Mouse (Mus musculus): ENCODE data around the gene Atxn1. TPM values are rescaled to one million over a fixed set of nuclear protein-coding genes. Genes with fewer than 3 reads are reported as not detected.
A peak's percentile ranks its signal among the peaks of the same experiment; 100 is the strongest.

Gene Atxn1
- total and polyA plus RNA-seq, 3 experiments, result 7.5 to 30.1 (median 27.3) TPM

GRCm38 (mm10) chr13:45906438-45907166 lies 58.2 kb downstream of the Atxn1 start:
- WGBS, result 71% methylated on average over 10 of the region's 10 CpGs
- peaks cover 2% of the 10 kb centered on the region for H3K36me3 ChIP-seq (ENCODE audit: control insufficient read depth, insufficient read depth, low read length)
- intact Hi-C loops (cut with DNase I), result no loop called here
- no peaks in the 10 kb centered on the region for H3K27me3 ChIP-seq (ENCODE audit: control insufficient read depth, insufficient read depth, low read length)
- no peak overlapping the region for H3K9ac ChIP-seq (ENCODE audit: low read depth, low read length)
- no peak overlapping the region for H3K27ac ChIP-seq
- no peak for DNase-seq
- no peak overlapping the region for H3K4me3 ChIP-seq
- TF ChIP-seq POLR2A (IDR thresholded peaks at IDR 0.05; ENCODE audit: insufficient read depth, low read depth, low read length) (no peak), EP300 (IDR thresholded peaks at IDR 0.05; ENCODE audit: insufficient read depth, low read depth, low read length) (no peak), CTCF (IDR thresholded peaks at IDR 0.05) (no peak)
- H3K79me2 ChIP-seq (replicated peaks; ENCODE audit: control insufficient read depth, insufficient read depth, low read length), result no peaks in the 10 kb centered on the region
- H3K4me1 ChIP-seq (ENCODE audit: control insufficient read depth, insufficient read depth, low read length), result peaks cover 10% of the 10 kb centered on the region

GRCm38 (mm10) chr13:45904955-45905354 lies 59.9 kb downstream of the Atxn1 start:
- Histone ChIP-seq H3K9ac (ENCODE audit: low read depth, low read length) (no peak overlapping the region), H3K27ac (no peak overlapping the region), H3K27me3 (ENCODE audit: control insufficient read depth, insufficient read depth, low read length) (no peaks in the 10 kb centered on the region), H3K4me3 (no peak overlapping the region), H3K79me2 (replicated peaks; ENCODE audit: control insufficient read depth, insufficient read depth, low read length) (no peaks in the 10 kb centered on the region), H3K36me3 (ENCODE audit: control insufficient read depth, insufficient read depth, low read length) (peaks cover 2% of the 10 kb centered on the region), H3K4me1 (ENCODE audit: control insufficient read depth, insufficient read depth, low read length) (peaks cover 10% of the 10 kb centered on the region)
- intact Hi-C loops (cut with DNase I), result no loop called here
- 69% methylated on average over 4 of the region's 4 CpGs for WGBS
- no peak for DNase-seq
- TF ChIP-seq POLR2A (IDR thresholded peaks at IDR 0.05; ENCODE audit: insufficient read depth, low read depth, low read length), result no peak
- no peak for TF ChIP-seq EP300 (IDR thresholded peaks at IDR 0.05; ENCODE audit: insufficient read depth, low read depth, low read length)
- no peak for TF ChIP-seq CTCF (IDR thresholded peaks at IDR 0.05)

- Histone ChIP-seq H3K79me2 (replicated peaks; ENCODE audit: control insufficient read depth, insufficient read depth, low read length) (no peaks in the 10 kb centered on the region), H3K36me3 (ENCODE audit: control insufficient read depth, insufficient read depth, low read length) (peaks cover 2% of the 10 kb centered on the region), H3K27me3 (ENCODE audit: control insufficient read depth, insufficient read depth, low read length) (no peaks in the 10 kb centered on the region), H3K9ac (ENCODE audit: low read depth, low read length) (no peak overlapping the region), H3K4me1 (ENCODE audit: control insufficient read depth, insufficient read depth, low read length) (peaks cover 10% of the 10 kb centered on the region), H3K27ac (no peak overlapping the region), H3K4me3 (no peak overlapping the region)
- no peak for DNase-seq
- intact Hi-C loops (cut with DNase I), result no loop called here
- TF ChIP-seq EP300 (IDR thresholded peaks at IDR 0.05; ENCODE audit: insufficient read depth, low read depth, low read length), result no peak
- TF ChIP-seq POLR2A (IDR thresholded peaks at IDR 0.05; ENCODE audit: insufficient read depth, low read depth, low read length), result no peak
- no peak for TF ChIP-seq CTCF (IDR thresholded peaks at IDR 0.05)
- 74% methylated on average over 4 of the region's 4 CpGs for WGBS
These were observed 60.4 kb downstream of the Atxn1 start for GRCm38 (mm10) chr13:45904456-45904855.

GRCm38 (mm10) chr13:45903519-45904274 lies 61.1 kb downstream of the Atxn1 start:
- Histone ChIP-seq H3K79me2 (replicated peaks; ENCODE audit: control insufficient read depth, insufficient read depth, low read length) (no peaks in the 10 kb centered on the region), H3K27ac (no peak overlapping the region; the same call in 1 of the 2 replicates), H3K4me1 (ENCODE audit: control insufficient read depth, insufficient read depth, low read length) (peaks cover 10% of the 10 kb centered on the region), H3K36me3 (ENCODE audit: control insufficient read depth, insufficient read depth, low read length) (peaks cover 2% of the 10 kb centered on the region), H3K4me3 (no peak overlapping the region), H3K9ac (ENCODE audit: low read depth, low read length) (no peak overlapping the region), H3K27me3 (ENCODE audit: control insufficient read depth, insufficient read depth, low read length) (no peaks in the 10 kb centered on the region)
- 54% methylated on average over 12 of the region's 12 CpGs for WGBS
- DNase-seq, result peak; percentile 27 to 37
- no peak for TF ChIP-seq CTCF (IDR thresholded peaks at IDR 0.05)
- no peak for TF ChIP-seq POLR2A (IDR thresholded peaks at IDR 0.05; ENCODE audit: insufficient read depth, low read depth, low read length)
- no peak for TF ChIP-seq EP300 (IDR thresholded peaks at IDR 0.05; ENCODE audit: insufficient read depth, low read depth, low read length)
- intact Hi-C loops (cut with DNase I), result no loop called here

GRCm38 (mm10) chr13:45902457-45902856 lies 62.4 kb downstream of the Atxn1 start:
- no peak for TF ChIP-seq POLR2A (IDR thresholded peaks at IDR 0.05; ENCODE audit: insufficient read depth, low read depth, low read length)
- no peak for TF ChIP-seq EP300 (IDR thresholded peaks at IDR 0.05; ENCODE audit: insufficient read depth, low read depth, low read length)
- no peak for TF ChIP-seq CTCF (IDR thresholded peaks at IDR 0.05)
- WGBS, result 97% methylated on average over 5 of the region's 5 CpGs
- no peak overlapping the region for H3K27ac ChIP-seq

GRCm38 (mm10) chr13:45900776-45901175 lies 64.0 kb downstream of the Atxn1 start:
- Histone ChIP-seq H3K79me2 (replicated peaks; ENCODE audit: control insufficient read depth, insufficient read depth, low read length) (no peaks in the 10 kb centered on the region), H3K36me3 (ENCODE audit: control insufficient read depth, insufficient read depth, low read length) (no peaks in the 10 kb centered on the region; the same call in 1 of the 2 replicates), H3K27me3 (ENCODE audit: control insufficient read depth, insufficient read depth, low read length) (no peaks in the 10 kb centered on the region), H3K27ac (no peak overlapping the region), H3K9ac (ENCODE audit: low read depth, low read length) (no peak overlapping the region), H3K4me1 (ENCODE audit: control insufficient read depth, insufficient read depth, low read length) (peaks cover 2% of the 10 kb centered on the region), H3K4me3 (no peak overlapping the region)
- 86% methylated on average over 8 of the region's 8 CpGs for WGBS
- TF ChIP-seq CTCF (IDR thresholded peaks at IDR 0.05) (no peak), EP300 (IDR thresholded peaks at IDR 0.05; ENCODE audit: insufficient read depth, low read depth, low read length) (no peak), POLR2A (IDR thresholded peaks at IDR 0.05; ENCODE audit: insufficient read depth, low read depth, low read length) (no peak)
- DNase-seq, result no peak
- intact Hi-C loops (cut with DNase I), result no loop called here

More at GRCm38 (mm10) chr13:45902457-45902856, 62.4 kb downstream of the Atxn1 start:
- Histone ChIP-seq H3K9ac (ENCODE audit: low read depth, low read length) (no peak overlapping the region), H3K79me2 (replicated peaks; ENCODE audit: control insufficient read depth, insufficient read depth, low read length) (no peaks in the 10 kb centered on the region), H3K27me3 (ENCODE audit: control insufficient read depth, insufficient read depth, low read length) (no peaks in the 10 kb centered on the region), H3K4me3 (no peak overlapping the region), H3K36me3 (ENCODE audit: control insufficient read depth, insufficient read depth, low read length) (peaks cover under 1% of the 10 kb centered on the region), H3K4me1 (ENCODE audit: control insufficient read depth, insufficient read depth, low read length) (peaks cover 8% of the 10 kb centered on the region)
- intact Hi-C loops (cut with DNase I), result no loop called here
- no peak for DNase-seq

Measured in heart, adult 2 months (tissue).